Mouse (Mus musculus): ENCODE results near the gene Cdh18.
"Not testable (repeated sequence)": the region's sequence is repeated elsewhere in the genome, so short reads cannot be mapped to it uniquely, and the experiment has no call there.

The Cdh18 gene

DNA sequence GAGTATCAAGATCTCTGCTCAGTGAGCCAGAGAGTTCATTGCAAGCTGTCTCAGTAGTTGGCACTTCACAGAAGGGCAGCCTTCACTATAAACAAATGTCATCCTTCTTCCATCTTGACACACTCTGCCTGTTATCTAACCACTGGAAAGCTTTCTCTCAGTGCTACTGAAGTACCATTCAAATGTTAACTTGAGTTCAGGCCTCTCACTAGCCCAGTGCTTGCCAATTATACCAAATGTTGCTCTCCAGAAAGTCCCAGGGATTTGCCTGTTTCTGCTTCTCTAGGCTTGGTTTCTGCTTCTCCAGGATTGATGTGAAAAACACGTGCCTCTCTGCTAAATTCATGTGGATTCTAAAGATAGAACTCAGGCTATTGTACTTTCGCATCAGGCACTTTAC, 681.8 kb downstream of the Cdh18 start:
- DNase-seq, result no peak

DNA sequence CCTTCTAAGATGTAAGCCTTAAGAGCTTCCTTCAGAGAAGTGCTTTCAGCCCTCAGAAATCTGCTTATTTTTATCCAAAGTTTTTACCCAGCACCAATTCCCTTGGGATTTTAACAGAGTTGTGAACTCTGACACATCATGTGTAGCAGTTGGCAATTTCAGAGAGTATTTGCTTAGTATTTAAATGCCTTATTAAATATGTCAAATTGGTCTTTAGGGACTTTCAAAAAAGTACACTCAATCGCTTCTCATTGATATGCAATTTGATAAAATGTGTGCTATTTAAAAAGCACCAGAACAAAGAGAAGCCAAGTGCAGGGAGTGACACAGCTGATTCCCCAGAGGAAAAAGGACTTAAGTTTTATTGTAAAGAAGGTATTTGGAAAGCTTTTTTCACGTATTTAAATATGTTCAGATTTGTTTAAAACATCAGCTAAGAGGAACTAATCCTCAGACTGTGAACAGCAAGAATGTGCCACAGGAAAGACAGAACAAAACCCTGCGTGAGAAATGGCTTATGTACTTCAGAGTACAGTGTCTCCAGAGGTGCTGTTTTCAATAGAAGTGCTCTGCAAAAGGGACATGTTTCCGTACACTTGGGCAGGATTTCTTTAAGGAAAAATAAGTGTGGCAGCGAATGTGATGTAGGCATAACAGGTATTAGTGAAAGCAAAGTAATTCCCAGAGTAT, 709.1 kb downstream of the Cdh18 start:
- DNase-seq, result no peak

DNA sequence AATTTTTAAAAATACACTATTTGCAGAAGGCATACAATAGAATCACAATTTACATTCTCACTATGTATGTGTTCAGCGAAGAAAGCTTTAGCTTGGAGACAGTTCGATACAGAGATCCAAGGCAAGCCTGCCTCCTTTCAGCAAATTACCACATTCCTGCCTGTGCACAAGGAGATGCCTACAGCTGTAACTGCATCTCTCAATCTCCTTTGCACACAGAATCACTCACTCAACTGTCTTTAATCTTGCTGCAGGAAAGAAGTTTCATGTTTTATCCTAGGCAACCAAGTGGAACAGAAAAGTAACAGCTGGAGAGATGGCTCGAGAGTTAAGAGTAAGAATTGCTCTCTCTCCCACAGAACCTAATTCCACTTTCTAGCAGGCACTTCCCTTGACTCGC, 729.6 kb downstream of the Cdh18 start:
- DNase-seq, result no peak

DNA sequence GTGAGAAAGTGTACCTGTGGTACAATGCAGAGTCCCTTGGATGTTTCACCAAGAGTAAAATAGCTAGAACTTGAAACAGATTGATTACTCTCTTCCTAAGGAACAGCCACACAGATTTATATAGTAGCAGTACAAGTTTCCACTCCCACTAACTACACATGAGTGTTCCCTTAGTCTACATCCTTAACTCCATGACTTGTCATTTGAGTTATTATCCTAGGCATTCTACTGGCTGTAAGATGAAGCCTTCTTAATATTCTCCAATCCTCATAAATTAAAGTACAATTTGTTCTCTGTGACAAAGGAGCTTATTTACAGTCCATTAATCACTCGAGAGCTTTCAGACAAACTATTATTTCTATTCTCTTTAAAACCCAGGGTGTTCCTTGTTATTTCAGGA, 756.2 kb downstream of the Cdh18 start:
- no peak for DNase-seq

DNA sequence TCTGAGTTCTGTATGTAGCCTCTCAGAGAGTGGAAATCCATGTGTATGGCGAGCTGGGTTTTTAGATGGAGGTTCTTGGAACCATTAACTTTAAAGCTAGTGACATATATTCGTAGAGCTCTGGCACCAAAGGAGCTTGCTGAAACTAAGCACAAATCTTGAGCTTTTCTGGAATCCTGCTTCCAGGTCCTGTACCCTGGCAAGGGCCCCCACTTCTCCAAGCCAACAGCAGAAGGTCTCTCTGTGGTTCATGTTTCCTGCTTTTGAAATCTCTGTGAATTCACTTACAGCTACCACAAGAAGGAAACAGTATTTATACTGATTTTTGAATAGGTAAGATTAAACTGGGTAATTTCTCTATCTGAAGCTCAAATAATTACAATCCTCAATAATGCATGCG, 767.9 kb downstream of the Cdh18 start:
- DNase-seq, result no peak

DNA sequence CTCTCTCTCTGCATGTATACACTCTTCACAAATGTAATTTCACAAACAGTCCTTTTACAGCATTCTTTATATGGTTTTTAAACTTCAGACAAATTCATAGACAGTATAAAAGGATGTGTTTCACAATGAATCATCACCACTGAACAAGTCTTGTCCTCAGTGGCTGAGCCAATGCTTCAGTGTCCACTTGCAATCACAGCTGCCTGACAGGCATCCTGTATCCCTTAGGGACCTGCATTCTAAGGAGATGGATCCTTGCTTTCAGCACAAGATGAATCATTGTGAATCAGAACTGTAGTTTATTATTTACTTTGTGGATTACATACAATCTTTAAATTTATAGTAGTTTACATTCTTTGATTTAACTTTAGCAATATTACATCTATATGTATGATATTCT, 768.6 kb downstream of the Cdh18 start:
- no peak for DNase-seq

DNA sequence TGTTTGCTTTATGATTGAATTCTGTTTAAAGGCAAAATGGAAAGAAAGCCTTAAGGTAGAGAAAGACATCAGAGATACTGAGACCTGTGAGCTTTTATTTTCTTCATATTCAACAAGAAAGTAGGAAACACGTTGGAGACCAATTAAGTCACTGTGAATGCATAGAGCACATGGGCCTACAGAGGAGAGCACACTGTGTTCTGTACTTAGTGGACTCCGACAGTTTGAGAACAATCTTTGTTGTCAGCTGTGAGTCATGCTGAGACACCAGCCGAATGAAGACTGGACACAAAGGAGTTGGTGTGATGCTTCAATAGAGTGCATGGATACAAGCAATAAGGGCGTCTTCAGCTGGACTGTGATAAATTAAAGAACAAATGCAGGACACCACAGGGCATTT, 791.5 kb downstream of the Cdh18 start:
- not testable (repeated sequence) for DNase-seq

DNA sequence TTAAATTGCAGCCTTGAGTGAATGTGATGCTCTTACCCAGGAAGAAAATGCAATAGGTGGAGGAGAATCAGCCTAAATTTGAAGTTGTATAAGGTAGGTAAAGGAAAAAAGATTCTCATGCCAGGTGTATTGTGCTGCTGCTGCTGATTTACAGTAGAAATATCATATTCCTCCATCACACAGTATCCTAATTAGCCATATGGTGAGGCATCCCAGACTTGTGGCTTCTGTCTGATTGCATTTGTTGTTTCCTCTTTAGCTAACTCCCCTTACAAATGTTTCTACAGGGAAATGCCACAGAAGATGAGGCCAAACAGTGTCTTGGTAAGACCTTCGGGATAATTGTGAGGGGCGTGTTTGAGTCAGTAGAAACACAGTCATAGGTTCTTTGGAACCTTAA, 802.3 kb downstream of the Cdh18 start:
- DNase-seq, result no peak

DNA sequence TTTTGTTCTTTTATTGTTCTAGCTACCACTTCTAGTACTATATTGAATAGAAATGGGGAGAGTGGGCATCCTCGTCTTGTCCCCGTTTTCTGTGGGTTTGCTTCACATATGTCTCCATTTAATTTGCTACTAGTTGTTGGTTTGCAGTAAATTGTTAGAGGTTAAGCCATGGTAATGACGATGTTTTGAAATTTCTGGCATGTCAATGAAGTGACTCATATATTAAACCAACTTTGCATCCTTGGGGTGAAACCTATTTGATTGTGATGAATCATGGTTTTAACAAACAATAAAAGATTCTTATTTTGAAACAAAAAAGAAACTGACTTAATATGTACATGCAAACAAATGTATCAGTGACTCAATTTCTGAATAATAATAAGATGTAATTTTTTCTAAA, 817.5 kb downstream of the Cdh18 start:
- DNase-seq, result no peak

DNA sequence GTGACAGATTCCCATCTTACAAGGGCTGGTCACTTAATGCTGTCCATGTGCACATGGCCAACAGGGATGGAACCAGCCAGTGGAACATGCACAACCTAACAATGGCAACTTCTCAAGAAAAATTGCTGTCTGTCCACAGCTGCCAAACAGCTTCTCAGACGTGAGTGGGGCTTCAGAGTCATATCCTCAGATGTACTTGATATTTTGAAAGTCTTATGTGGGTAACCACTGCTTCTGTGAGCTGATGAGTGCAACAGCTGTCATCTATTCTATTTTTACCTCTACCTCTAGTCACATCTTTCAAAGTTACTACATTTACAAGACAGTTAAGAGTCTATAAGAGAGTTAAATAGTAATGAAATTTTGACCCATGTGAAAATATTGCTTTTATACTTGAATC, 818.9 kb downstream of the Cdh18 start:
- no peak for DNase-seq

DNA sequence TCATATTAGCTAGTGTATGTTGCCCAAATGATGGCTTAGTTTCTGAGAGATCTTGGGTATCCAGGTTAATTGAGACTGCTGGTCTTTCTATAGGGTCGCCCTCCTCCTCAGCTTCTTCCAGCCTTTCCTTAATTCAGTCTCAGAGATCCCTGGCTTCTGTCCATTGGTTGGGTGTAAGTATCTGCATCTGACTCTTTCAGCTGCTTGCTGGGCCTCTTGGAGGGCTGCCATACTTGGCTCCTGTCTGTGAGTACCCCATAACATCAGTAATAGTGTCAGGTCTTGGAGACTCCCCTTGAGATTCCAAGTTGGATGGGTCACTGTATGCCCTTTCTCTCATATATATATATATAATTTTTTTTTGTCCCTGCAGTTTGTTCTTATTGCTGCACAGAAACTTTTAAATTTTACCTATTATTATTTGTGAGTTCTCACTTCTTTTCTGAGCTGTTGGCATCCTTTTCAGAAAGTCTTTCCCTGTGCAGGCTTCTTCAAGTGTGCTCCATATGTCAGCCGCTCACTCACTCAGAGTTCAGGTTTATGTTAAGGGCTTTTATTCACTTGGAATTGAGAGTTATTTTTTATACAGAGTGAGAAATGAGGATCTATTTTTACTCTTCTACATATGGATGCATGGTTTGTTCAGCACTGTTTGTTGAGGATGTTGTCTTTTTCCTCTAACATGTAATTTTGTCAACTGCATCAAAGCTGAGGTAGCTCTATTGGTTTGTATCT, 829.4 kb downstream of the Cdh18 start:
- DNase-seq, result peak; percentile 6

DNA sequence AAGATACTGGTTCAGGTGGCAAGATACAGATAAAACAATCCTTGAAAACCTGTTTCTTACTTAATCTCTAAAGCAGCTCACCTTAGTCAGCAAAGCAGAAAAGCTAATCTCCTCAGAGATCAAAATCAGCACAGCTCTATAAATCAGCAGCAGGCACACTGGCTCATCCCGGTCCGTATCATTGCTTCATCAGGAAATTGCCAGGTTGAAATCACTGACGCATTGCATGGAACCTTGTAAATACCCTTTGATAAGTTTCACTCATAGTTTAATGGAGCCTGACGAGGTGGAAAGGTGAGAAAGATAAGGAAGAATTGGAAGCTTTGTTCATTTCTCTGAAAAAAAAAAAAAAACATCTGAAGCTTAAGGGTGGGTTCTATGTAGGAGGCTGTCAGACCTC, 837.0 kb downstream of the Cdh18 start:
- no peak for DNase-seq

DNA sequence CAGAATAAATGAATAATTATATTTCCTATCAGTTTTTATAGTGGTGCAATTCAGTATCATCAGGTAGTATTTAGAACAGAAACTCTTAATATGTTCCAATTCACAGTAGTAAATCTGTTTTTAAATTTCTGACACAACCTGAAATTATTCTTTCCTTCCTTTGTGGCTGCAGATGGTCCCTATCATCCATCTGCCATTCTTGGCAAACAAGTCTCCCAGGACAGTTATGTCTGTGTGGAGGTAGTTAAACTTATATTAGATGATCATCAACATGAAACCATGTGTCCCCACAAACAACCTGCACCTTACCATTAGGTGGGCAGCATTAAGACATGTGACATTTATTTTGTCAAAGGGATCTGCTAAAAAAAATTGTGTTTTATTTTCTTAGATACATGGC, 847.8 kb downstream of the Cdh18 start:
- DNase-seq, result no peak

DNA sequence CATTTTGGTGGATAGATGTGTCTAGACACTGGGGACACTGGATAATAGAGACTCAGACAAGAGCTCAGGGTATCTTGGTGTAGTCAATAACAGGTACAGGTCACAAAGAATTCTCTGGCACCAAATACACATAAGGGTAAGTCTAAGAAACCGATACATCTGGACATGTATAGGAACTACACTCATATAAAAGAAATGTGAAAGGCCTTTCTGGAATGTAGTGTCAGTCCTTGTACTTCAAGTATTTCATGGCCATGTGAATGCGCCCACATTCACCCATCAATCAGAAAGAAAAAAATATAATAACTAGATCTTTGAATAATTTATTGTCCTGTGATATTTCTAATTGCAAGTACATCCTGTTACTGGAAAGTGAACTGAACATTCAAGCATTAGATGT, 855.0 kb downstream of the Cdh18 start:
- DNase-seq, result no peak

DNA sequence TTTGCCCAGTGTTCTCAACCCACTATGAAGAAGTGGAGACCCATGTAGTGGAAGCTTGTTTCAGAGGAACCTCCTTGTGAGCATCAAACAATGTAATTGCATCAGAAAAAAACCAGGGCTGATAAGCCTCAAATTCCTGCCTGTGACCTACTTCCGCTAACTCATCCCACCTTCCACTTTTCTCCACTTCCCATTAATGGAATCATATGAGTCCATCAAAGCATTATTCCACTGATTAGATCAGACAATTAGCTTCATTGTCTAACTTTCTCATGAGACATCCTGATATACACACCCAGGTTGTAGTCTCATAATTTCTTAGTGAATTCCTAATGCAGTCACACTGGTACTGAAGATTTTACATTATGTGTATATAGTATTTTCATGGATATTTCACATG, 859.4 kb downstream of the Cdh18 start:
- DNase-seq, result no peak

DNA sequence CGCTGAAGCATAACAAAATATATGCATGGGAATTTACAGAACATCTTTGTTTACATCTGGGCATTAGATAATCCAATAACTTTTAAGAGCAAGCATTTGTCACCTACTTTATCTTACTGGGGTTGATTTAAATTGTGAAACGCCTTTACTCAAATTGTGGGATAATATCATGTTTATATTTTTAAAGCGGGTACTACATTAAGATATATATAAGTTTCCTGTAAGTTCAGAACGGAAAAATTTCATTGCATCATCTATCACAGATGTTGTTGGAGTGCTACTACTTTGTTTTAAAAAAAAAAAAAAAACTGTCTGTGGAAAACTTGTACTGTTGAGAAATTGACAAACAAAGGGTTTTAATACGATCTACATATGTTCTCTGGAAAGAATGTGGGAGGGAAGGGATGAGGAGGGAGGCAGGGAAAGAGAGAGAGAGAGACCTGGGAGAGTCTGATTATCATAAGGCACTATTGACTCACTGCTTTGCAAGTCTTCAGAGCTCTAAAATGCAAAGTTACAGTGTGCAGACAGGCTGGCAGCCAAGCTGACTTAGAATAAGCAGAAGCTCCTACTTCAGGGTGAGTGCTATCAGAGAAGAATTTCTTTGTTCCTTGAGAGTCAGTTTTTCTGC, 867.7 kb downstream of the Cdh18 start:
- DNase-seq, result peak; percentile 30

DNA sequence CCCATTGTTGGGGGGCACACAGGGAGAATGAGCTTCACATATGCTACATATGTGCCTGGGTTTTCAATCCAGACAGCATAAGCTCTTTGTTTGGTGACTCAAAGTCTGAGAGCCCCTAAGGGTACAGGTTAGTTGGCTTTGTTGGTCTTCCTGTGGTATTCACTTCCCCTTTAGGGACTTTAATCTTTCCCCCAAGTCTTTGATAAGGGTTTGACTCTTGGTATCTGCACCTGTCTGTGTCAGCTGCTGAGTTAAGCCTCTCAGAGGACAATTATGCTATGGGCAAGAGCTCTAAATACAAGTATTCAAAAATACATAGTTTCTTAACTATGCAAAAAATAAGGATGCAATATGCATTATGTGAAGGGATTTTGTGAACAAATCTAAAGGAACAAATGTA, 869.3 kb downstream of the Cdh18 start:
- no peak for DNase-seq

DNA sequence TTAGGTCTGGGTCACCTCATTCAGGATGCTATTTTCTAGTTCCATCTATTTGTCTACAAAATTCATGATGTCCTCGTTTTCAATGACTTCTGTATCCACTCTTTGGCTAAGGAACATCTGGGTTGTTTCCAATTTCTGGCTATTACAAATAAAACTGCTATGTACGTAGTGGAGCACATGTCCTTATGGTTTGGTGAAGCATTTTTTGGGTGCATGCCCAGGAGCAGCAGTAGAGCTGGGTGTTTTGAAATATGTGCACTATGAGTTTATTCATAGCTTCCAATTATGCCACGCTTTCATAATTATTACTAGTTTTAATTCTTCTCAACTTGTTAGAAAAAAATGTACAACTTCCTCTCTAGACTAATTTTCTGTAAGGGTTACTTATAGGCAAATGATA, 871.2 kb downstream of the Cdh18 start:
- DNase-seq, result no peak

DNA sequence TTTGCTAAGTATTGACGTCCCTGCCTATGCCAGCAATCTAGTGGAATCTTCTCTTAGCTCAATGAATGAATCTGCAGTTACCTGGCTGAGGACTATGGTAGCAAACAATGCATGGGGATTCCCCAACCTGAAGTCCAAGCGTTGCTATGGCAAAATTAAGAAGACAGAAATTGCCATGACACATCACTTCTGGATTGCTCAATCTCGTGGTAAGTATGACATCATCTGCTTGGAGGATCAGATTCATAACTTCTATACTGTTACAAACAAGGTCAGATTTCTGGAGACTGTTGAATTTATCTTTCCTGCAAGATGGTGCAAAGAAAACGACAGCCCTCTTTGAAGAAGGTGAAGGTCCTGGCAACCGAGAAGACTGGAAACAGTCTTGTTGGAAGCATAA, 881.2 kb downstream of the Cdh18 start:
- DNase-seq, result no peak

DNA sequence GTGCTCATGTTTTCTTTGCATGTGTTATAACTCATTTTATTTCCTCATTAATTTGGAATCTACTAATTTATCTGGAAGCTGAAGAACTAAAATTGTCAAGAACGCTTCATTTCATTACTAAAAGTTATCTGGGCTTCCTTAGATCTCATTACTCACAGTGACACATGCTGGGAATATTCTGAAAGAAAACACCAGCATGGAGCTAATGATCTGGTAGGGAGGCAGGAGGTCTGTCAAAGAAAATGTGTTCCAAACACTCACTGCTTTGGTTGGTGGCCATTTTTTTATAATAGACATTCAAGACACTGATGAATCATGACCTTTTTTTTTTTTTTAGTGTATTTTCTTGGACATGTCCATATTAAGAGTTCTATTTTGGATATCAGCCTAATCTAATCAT, 899.7 kb downstream of the Cdh18 start:
- DNase-seq, result no peak

DNA sequence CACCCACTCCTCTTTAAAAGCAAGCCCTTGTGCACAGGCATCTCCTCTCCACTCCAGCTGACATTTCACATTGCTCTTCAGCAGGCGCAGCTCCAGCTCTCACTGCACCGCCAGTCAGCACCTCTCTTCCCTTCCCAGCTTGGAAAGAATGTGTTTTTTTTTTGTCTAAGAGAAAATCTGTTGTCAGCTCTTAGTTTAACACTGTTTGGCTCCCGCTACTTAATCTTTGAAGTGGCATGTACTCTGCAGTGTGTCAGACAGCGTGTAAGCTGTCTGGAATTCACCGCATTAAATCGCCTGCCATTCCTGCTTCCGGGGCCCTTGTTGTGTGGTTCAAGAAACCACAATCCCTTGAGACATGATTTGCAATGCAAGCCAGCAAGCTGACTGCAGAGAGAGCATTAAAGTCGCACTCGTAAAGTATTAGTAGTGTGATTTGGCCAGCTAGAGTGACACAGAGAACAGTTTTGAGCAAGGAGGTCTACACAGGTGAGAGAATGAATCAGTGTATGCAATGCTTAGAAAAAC, 903.3 kb downstream of the Cdh18 start:
- DNase-seq, result no peak

DNA sequence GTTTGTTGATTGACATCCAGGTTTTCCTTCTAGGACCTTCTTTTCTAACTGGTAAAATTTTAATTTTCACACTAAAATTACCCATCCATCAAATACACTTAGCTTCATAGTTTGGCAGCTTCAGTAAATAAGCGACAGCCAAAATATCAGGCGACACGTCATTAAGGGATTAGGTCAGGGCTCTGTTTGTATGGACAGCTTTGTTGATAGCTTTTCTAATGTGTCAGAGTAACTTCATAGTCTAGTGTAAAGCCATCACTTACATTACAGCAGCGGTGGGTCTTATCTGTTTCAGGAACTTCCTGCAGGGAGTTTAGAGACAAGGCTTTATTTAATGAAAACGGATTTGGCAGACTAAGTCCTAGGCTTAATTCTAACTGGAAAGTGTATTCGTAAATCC, 904.5 kb downstream of the Cdh18 start:
- DNase-seq, result no peak

DNA sequence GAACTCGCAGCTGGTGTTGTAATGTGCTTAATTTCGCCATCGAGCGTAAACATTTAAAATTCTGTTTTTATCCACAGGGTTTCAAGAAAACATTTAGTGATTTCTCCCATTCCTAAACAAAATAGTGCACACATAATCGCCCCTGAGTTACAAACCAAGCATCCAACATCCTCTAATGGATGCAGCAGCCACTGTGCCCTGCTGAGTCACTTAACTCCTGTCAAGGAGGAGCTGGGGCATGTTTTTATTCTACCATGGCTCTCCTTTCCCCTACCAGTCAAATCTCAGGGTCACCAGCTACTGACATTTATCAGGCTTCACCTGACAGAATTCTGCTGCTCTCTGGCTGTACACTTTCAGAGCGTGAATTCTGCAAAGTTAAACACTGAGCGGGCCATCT, 906.5 kb downstream of the Cdh18 start:
- no peak for DNase-seq

DNA sequence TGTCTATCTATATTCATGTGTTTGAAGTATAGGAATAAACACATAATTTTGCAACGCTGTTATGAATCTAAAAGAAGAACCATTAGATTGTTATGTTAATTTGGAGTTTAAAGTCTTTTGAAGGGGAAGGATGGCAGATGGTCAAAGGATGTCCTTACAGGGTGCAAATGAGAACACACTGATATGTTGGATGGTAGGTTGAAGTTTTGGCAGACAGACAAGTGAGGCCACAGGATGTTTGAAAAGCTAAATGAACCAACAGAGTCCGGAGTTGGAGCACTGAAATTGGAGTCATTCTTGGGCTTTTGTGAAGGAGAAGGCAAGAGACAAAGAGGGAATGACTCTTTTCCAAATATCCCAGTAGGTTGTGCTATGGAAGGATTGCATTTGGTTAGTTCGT, 908.6 kb downstream of the Cdh18 start:
- no peak for DNase-seq

Data from right cerebral cortex, postnatal 25 days (tissue).